Mouse (Mus musculus): ENCODE measurements around the gene Rdh1. TPM values are rescaled to one million over a fixed set of nuclear protein-coding genes. Genes with fewer than 3 reads are reported as not detected.

The Rdh1 gene
- total and polyA plus RNA-seq, 3 experiments = not detected

- dilution Hi-C loops (cut with MboI; ENCODE audit: extremely low pct_ligation_motif_present, extremely low pct_unique_long_range_greater_than_20kb, low sequenced_read_pairs) (no loop called here), in situ Hi-C loops (cut with MboI; ENCODE audit: low pct_ligation_motif_present, low pct_unique_long_range_greater_than_20kb, low sequenced_read_pairs) (loop anchor here (5.0 to 25.0 kb wide), 4 partner anchors 37 to 203 kb away; no protein-coding TSS in a partner anchor)
- DNase-seq (ENCODE audit: extremely low read depth) = peak; percentile 31
- H3K4me2 ChIP-seq (ENCODE audit: insufficient read depth, low read depth, poor library complexity, severe bottlenecking) = peak overlapping the region; percentile 61; the same call in 1 of the 2 replicates
- H3K27me3 ChIP-seq (replicated peaks) = peaks cover 20% of the 10 kb centered on the region
- H3K9me3 ChIP-seq (replicated peaks; ENCODE audit: low read length) = no peaks in the 10 kb centered on the region
- no peak overlapping the region for H3K27ac ChIP-seq (ENCODE audit: insufficient read depth, low read depth)
- no peaks in the 10 kb centered on the region for H3K79me2 ChIP-seq (replicated peaks; ENCODE audit: control insufficient read depth, extremely low read depth, insufficient read depth, poor library complexity, severe bottlenecking)
- H3K36me3 ChIP-seq (replicated peaks in 1 of 2; ENCODE audit: control insufficient read depth in 1 of 2, insufficient read depth in 1 of 2, low read length in 1 of 2) = no peaks in the 10 kb centered on the region
- peaks cover 10 to 24% of the 10 kb centered on the region in 2 experiments; a peak in 3 of 4 replicates for H3K4me1 ChIP-seq (ENCODE audit: control insufficient read depth in 1 of 2, insufficient read depth in 2 of 2)
- H3K4me3 ChIP-seq (replicated peaks in 1 of 3; ENCODE audit: low read depth in 2 of 3, low read length in 2 of 3, poor library complexity in 1 of 3) = no peak overlapping the region
- H3K9ac ChIP-seq (ENCODE audit: insufficient read depth, low read depth) = peak overlapping the region; percentile 42
- peak; percentile 46; the same call in 1 of the 2 replicates for TF ChIP-seq ZC3H11A (IDR thresholded peaks at IDR 0.05; ENCODE audit: low read depth, low read length)
- TF ChIP-seq MXI1 (IDR thresholded peaks at IDR 0.05; ENCODE audit: low read depth, low read length) = peak; percentile 83
- no peak for TF ChIP-seq USF2 (conservative IDR thresholded peaks at IDR 0.05; ENCODE audit: low read depth, low read length)
- no peak for TF ChIP-seq MEF2A (IDR thresholded peaks at IDR 0.05; ENCODE audit: borderline replicate concordance, low read depth, low read length)
- TF ChIP-seq BHLHE40 (IDR thresholded peaks at IDR 0.05; ENCODE audit: low read depth, low read length) = peak; percentile 98
- no peak for TF ChIP-seq ELF1 (IDR thresholded peaks at IDR 0.05; ENCODE audit: low read depth, low read length)
- TF ChIP-seq MAX (IDR thresholded peaks at IDR 0.05; ENCODE audit: low read length) = 0 out of 2 replicates have a peak, but pooled peaks have one; percentile 15
- no peak for TF ChIP-seq ZNF384 (IDR thresholded peaks at IDR 0.05; ENCODE audit: low read depth, low read length)
- TF ChIP-seq PAX5 (IDR thresholded peaks at IDR 0.05; ENCODE audit: low read length) = no peak
- TF ChIP-seq ETS1 (conservative IDR thresholded peaks at IDR 0.05; ENCODE audit: low read depth, low read length) = no peak
- TF ChIP-seq CHD1 (IDR thresholded peaks at IDR 0.05; ENCODE audit: low read depth, low read length) = no peak
- peak; percentile 90 for TF ChIP-seq RAD21 (IDR thresholded peaks at IDR 0.05; ENCODE audit: low read depth, low read length)
- TF ChIP-seq SMC3 (IDR thresholded peaks at IDR 0.05; ENCODE audit: low read depth, low read length) = peak; percentile 88
- TF ChIP-seq CTCF (conservative IDR thresholded peaks at IDR 0.05 in 1 of 2, IDR thresholded peaks at IDR 0.05 in 1 of 2; ENCODE audit: low read depth in 2 of 2, low read length in 2 of 2) = peak; percentile 17 to 91; a peak in 2 of 4 replicates
- TF ChIP-seq KAT2A (IDR thresholded peaks at IDR 0.05; ENCODE audit: insufficient replicate concordance, low read length) = no peak
- TF ChIP-seq MYC (IDR thresholded peaks at IDR 0.05; ENCODE audit: low read depth, low read length) = 0 out of 2 replicates have a peak, but pooled peaks have one; percentile 69
Observed at GRCm38 (mm10) chr10:127734434-127734833, 25.1 kb upstream of the Rdh1 start.

- in situ Hi-C loops (cut with MboI; ENCODE audit: low pct_ligation_motif_present, low pct_unique_long_range_greater_than_20kb, low sequenced_read_pairs) = loop anchor here (10.0 to 25.0 kb wide), 3 partner anchors 61 to 201 kb away; no protein-coding TSS in a partner anchor
- no peaks in the 10 kb centered on the region for H3K9me3 ChIP-seq (replicated peaks; ENCODE audit: low read length)
- H3K4me2 ChIP-seq (ENCODE audit: insufficient read depth, low read depth, poor library complexity, severe bottlenecking) = no peak overlapping the region
- H3K4me1 ChIP-seq (ENCODE audit: control insufficient read depth in 1 of 2, insufficient read depth in 2 of 2) = peaks cover 8 to 26% of the 10 kb centered on the region in 2 experiments; a peak in 3 of 4 replicates
- DNase-seq (ENCODE audit: extremely low read depth) = no peak
- peaks cover under 1 to 1% of the 10 kb centered on the region in 2 experiments for H3K36me3 ChIP-seq (replicated peaks in 1 of 2; ENCODE audit: control insufficient read depth in 1 of 2, insufficient read depth in 1 of 2, low read length in 1 of 2)
- H3K27me3 ChIP-seq (replicated peaks) = peaks cover 16% of the 10 kb centered on the region
- TF ChIP-seq ETS1 (conservative IDR thresholded peaks at IDR 0.05; ENCODE audit: low read depth, low read length) (no peak), PAX5 (IDR thresholded peaks at IDR 0.05; ENCODE audit: low read length) (no peak), NRF1 (IDR thresholded peaks at IDR 0.05; ENCODE audit: low read depth, low read length) (no peak), IRF4 (IDR thresholded peaks at IDR 0.05; ENCODE audit: low read depth, low read length) (no peak), TBP (conservative IDR thresholded peaks at IDR 0.05; ENCODE audit: low read depth, low read length) (no peak), UBTF (IDR thresholded peaks at IDR 0.05; ENCODE audit: low read depth, low read length) (no peak), MAFK (IDR thresholded peaks at IDR 0.05; ENCODE audit: insufficient replicate concordance, low read length) (no peak), MEF2A (IDR thresholded peaks at IDR 0.05; ENCODE audit: borderline replicate concordance, low read depth, low read length) (no peak), CHD2 (IDR thresholded peaks at IDR 0.05; ENCODE audit: low read length) (no peak), POLR2A (IDR thresholded peaks at IDR 0.05; ENCODE audit: low read depth, low read length) (no peak), MAZ (IDR thresholded peaks at IDR 0.05; ENCODE audit: low read depth, low read length) (no peak), ELF1 (IDR thresholded peaks at IDR 0.05; ENCODE audit: low read depth, low read length) (no peak), ZKSCAN1 (IDR thresholded peaks at IDR 0.05; ENCODE audit: borderline replicate concordance, low read depth, low read length) (no peak), KAT2A (IDR thresholded peaks at IDR 0.05; ENCODE audit: insufficient replicate concordance, low read length) (no peak), CTCF (conservative IDR thresholded peaks at IDR 0.05 in 1 of 2, IDR thresholded peaks at IDR 0.05 in 1 of 2; ENCODE audit: low read depth in 2 of 2, low read length in 2 of 2) (no peak), RAD21 (IDR thresholded peaks at IDR 0.05; ENCODE audit: low read depth, low read length) (no peak), USF2 (conservative IDR thresholded peaks at IDR 0.05; ENCODE audit: low read depth, low read length) (no peak), GABPA (IDR thresholded peaks at IDR 0.05; ENCODE audit: insufficient replicate concordance, low read depth, low read length) (no peak), ZC3H11A (IDR thresholded peaks at IDR 0.05; ENCODE audit: low read depth, low read length) (no peak)
- no peak overlapping the region for H3K27ac ChIP-seq (ENCODE audit: insufficient read depth, low read depth)
- dilution Hi-C loops (cut with MboI; ENCODE audit: extremely low pct_ligation_motif_present, extremely low pct_unique_long_range_greater_than_20kb, low sequenced_read_pairs) = no loop called here
- H3K9ac ChIP-seq (ENCODE audit: insufficient read depth, low read depth) = no peak overlapping the region
- H3K4me3 ChIP-seq (replicated peaks in 1 of 3; ENCODE audit: low read depth in 2 of 3, low read length in 2 of 3, poor library complexity in 1 of 3) = no peak overlapping the region
- peaks cover 5% of the 10 kb centered on the region; the same call in 1 of the 2 replicates for H3K79me2 ChIP-seq (replicated peaks; ENCODE audit: control insufficient read depth, extremely low read depth, insufficient read depth, poor library complexity, severe bottlenecking)
Observed at GRCm38 (mm10) chr10:127736266-127736665, 23.3 kb upstream of the Rdh1 start.

All from CH12.LX (cell line).